Mouse (Mus musculus) midbrain, embryonic 15.5 days (tissue): Measurements from ENCODE around the gene Metap1. TPM values are rescaled to one million over a fixed set of nuclear protein-coding genes. Genes with fewer than 3 reads are reported as not detected.

Source experiments
- ATAC-seq: fragments of 200-750 bp; cut with Nextera tagmentation; replicated peaks from 2 replicates; pipeline ENCODE4 v1.8.0; 2017; ENCODE audit warnings: moderate TSS enrichment
- H3K27ac ChIP-seq: fragments of 300-500 bp; sonication (generic); 2 replicates; pipeline ENCODE4 v1.5.1; 2015; ENCODE audit warnings: mild to moderate bottlenecking, inconsistent platforms
- H3K27me3 ChIP-seq: fragments of 300-500 bp; sonication (generic); replicated peaks from 2 replicates; pipeline ENCODE4 v1.6.1; 2015; ENCODE audit warnings: inconsistent platforms
- H3K36me3 ChIP-seq: fragments of 300-500 bp; sonication (generic); replicated peaks from 2 replicates; pipeline ENCODE4 v1.6.1; 2015; ENCODE audit warnings: inconsistent platforms
- H3K4me1 ChIP-seq: fragments of 300-500 bp; sonication (generic); 2 replicates; pipeline ENCODE4 v1.6.1; 2015; ENCODE audit warnings: inconsistent platforms
- H3K4me2 ChIP-seq: fragments of 300-500 bp; sonication (generic); 2 replicates; pipeline ENCODE4 v1.6.1; 2015; ENCODE audit warnings: inconsistent platforms, mild to moderate bottlenecking, moderate library complexity
- H3K4me3 ChIP-seq: fragments of 300-500 bp; sonication (generic); 2 replicates; pipeline ENCODE4 v1.5.1; 2015; ENCODE audit warnings: mild to moderate bottlenecking, inconsistent platforms
- H3K9ac ChIP-seq: fragments of 300-500 bp; sonication (generic); 2 replicates; pipeline ENCODE4 v1.6.1; 2015; ENCODE audit warnings: mild to moderate bottlenecking, inconsistent platforms
- H3K9me3 ChIP-seq: fragments of 300-500 bp; sonication (generic); 2 replicates; pipeline ENCODE4 v1.6.1; 2016; ENCODE audit warnings: inconsistent platforms
- WGBS: fragments of 180-500 bp; shearing (Covaris S2); methylation state at CpG from one replicate; pipeline ENCODE4 v1.1.7; 2015; ENCODE audit warnings: mixed read lengths; 5-methylcytosine and 5-hydroxymethylcytosine counted together
- polyA plus RNA-seq: library from polyadenylated mRNA; unstranded; fragments of >200 nt; fragmentation: Nextera tagmentation; extraction: Ambion mirVana; gene quantifications from 2 replicates; pipeline ENCODE4 v1.2.1, GENCODE M21; 2015

Metap1 gene
- polyA plus RNA-seq, 1 experiment from 2014 or later = 47.6 TPM

- H3K9ac ChIP-seq = no peak overlapping the region
- H3K4me1 ChIP-seq = no peaks in the 10 kb centered on the region
- ATAC-seq = no peak
- H3K4me2 ChIP-seq = no peak overlapping the region
- H3K4me3 ChIP-seq = no peak overlapping the region
- no peak overlapping the region for H3K27ac ChIP-seq
- peaks cover 40% of the 10 kb centered on the region for H3K36me3 ChIP-seq
- WGBS = 88% methylated on average over 6 of the region's 6 CpGs
- no peaks in the 10 kb centered on the region for H3K9me3 ChIP-seq
- H3K27me3 ChIP-seq = no peaks in the 10 kb centered on the region
These were observed 25.5 kb downstream of the Metap1 start for GRCm38 (mm10) chr3:138463807-138464206.

DNA sequence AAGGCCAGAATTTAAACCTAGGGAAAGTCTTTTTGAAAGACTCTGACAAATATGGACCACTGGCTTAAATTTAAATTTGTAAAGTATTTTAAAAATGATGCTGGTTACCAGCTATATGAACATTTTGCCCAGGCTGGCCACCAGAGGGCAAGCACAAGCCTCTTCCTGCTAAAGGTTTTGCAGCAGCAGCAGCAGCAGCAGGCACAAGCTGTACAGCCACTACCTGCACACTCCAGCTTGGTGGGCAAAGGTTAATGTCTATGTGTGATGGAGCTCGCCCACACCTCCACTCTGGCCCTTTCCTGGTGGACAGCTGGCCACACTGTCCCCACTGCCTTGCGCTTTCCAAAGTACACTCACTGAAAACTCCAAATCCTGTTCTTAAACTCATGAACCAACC, 26.2 kb downstream of the Metap1 start:
- H3K4me3 ChIP-seq = no peak overlapping the region
- peak; percentile 70; the same call in 1 of the 2 replicates for ATAC-seq
- H3K9me3 ChIP-seq = no peaks in the 10 kb centered on the region
- H3K4me1 ChIP-seq = no peaks in the 10 kb centered on the region
- 86% methylated on average over 2 of the region's 2 CpGs for WGBS
- H3K36me3 ChIP-seq = peaks cover 41% of the 10 kb centered on the region
- no peak overlapping the region for H3K9ac ChIP-seq
- no peak overlapping the region for H3K27ac ChIP-seq
- no peak overlapping the region for H3K4me2 ChIP-seq
- no peaks in the 10 kb centered on the region for H3K27me3 ChIP-seq

DNA sequence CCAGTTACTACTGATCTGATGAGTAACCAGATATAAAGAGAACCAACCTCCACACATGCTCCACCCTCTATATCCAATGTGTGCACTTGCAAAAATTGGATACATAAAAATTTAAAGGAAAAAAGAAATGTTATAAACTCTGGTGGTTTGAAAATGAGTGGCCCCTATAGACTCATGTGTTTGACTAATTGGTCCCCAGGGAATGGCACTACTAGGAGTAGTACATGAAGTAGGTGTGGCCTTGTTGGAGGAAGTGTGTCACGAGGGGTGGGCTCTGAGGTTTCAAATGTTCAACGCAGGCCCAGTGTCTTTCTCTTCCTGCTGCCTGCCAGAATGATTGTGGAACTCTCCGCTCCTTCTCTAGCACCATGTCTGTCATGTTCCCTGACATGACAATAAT, 27.5 kb downstream of the Metap1 start:
- Histone ChIP-seq H3K4me3 (no peak overlapping the region), H3K27me3 (no peaks in the 10 kb centered on the region), H3K4me1 (no peaks in the 10 kb centered on the region), H3K4me2 (no peak overlapping the region), H3K36me3 (peaks cover 49% of the 10 kb centered on the region), H3K9me3 (no peaks in the 10 kb centered on the region), H3K27ac (no peak overlapping the region), H3K9ac (no peak overlapping the region)
- 76% methylated on average over 3 of the region's 3 CpGs for WGBS
- no peak for ATAC-seq

- H3K9me3 ChIP-seq = no peaks in the 10 kb centered on the region
- 84% methylated on average over 13 of the region's 13 CpGs for WGBS
- H3K9ac ChIP-seq = no peak overlapping the region
- no peak overlapping the region for H3K4me2 ChIP-seq
- no peaks in the 10 kb centered on the region for H3K27me3 ChIP-seq
- H3K36me3 ChIP-seq = peaks cover 42% of the 10 kb centered on the region
- ATAC-seq = no peak
- H3K4me1 ChIP-seq = no peaks in the 10 kb centered on the region
- H3K4me3 ChIP-seq = no peak overlapping the region
- no peak overlapping the region for H3K27ac ChIP-seq
These were observed 29.1 kb downstream of the Metap1 start for GRCm38 (mm10) chr3:138460260-138460659.

DNA sequence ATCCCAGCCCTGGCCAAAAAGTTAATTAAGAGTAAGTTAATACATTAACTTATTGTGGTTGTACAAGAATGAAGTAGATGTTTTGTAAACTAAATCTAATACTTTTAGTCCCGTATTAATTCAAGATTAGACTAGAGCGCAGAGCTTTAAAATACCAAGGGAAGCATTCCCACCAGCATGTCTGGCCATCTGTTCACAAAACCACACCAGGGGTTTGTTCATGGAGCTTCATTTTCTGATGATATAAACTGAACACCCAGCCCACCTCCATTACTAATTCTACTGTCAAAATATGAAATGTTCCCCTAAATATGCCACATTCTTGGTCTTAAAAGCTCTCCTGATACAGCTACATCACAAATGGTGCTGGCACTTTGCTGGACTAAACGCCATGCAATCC, 30.9 kb downstream of the Metap1 start:
- Histone ChIP-seq H3K9me3 (no peaks in the 10 kb centered on the region), H3K4me1 (no peaks in the 10 kb centered on the region), H3K27me3 (no peaks in the 10 kb centered on the region), H3K4me3 (no peak overlapping the region), H3K4me2 (no peak overlapping the region), H3K9ac (no peak overlapping the region), H3K36me3 (peaks cover 41% of the 10 kb centered on the region), H3K27ac (no peak overlapping the region)
- ATAC-seq = no peak
- 98% methylated on average over 3 of the region's 3 CpGs for whole genome bisulfite sequencing

DNA sequence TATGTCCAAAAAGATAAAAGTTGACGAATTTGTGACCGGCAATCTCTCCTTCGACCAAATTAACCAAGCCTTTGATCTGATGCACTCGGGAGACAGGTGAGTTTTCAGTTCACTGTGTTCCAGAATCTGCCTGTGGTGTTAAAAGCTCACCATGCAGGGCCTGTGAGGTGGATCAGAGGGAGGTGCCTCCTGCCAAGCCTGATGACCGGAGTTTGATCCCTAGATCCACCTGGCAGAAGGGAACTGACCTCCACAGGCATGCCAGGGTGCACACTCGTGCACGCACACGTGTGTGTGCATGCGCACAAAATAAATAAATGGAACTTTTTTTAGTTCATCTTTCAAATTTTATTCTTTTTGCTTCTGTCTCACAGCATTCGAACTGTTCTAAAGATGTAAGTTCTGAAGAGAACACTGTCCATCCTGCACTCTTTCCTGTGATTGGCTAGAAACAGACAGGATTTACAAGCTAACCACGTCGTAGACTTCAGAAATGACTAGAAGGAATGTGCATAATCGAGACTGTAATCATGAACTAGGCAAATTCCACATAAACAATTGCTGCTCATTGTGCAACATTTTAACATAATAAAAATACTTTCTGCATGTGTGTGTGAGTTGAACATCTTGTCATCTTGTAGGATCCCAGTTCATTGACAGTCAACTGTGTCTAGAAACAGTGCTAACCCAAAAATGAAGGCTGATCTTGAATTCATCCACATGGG, 34.4 kb downstream of the Metap1 start:
- no peak for ATAC-seq
- Histone ChIP-seq H3K4me1 (no peaks in the 10 kb centered on the region), H3K27me3 (no peaks in the 10 kb centered on the region), H3K4me2 (no peak overlapping the region), H3K9me3 (no peaks in the 10 kb centered on the region), H3K27ac (no peak overlapping the region), H3K36me3 (peaks cover 47% of the 10 kb centered on the region), H3K4me3 (no peak overlapping the region), H3K9ac (no peak overlapping the region)
- WGBS = 94% methylated on average over 13 of the region's 13 CpGs

DNA sequence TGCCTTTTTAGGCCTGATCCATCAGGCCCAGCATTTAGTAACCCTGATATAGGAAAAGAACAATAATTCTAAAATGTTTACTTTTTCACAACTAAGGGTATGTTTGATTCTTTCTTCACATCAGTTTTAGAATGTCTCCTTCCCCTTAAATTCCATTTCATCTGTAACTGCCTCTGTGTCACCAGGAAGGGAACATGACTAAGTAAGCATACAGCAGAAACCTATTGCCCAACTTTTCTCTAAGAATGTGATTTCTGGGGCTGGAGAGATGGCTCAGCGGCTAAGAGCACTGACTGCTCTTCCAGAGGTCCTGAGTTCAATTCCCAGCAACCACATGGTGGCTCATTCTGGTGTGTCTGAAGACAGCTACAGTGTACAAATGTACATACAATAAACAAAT, 35.1 kb downstream of the Metap1 start:
- Histone ChIP-seq H3K27ac (no peak overlapping the region), H3K9me3 (no peaks in the 10 kb centered on the region), H3K4me1 (no peaks in the 10 kb centered on the region), H3K36me3 (peaks cover 42% of the 10 kb centered on the region), H3K4me3 (no peak overlapping the region), H3K27me3 (no peaks in the 10 kb centered on the region), H3K9ac (no peak overlapping the region), H3K4me2 (no peak overlapping the region)
- ATAC-seq = no peak
- WGBS = 87% methylated on average over 1 of the region's 1 CpGs

DNA sequence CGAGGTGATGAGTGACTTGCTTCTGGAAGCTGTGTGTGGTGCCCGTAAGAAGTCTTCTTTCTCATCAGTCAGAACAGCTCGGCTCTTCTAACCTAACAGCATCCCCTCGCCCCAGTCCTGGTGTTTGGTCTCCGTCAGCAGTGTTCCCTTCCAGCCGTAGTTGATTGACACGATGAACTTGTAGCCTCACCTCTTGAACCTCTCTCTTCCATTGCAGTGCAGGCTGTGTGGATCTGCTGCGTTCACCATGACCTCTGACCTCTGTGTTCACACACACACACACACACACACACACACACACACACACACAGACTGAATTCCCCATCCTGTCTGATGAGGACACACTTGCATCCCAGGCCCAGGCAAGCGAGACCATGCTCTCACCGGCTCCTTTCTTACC, 37.1 kb downstream of the Metap1 start:
- Histone ChIP-seq H3K9ac (no peak overlapping the region), H3K27me3 (no peaks in the 10 kb centered on the region), H3K36me3 (peaks cover 24% of the 10 kb centered on the region), H3K4me3 (no peak overlapping the region), H3K9me3 (no peaks in the 10 kb centered on the region), H3K4me2 (no peak overlapping the region), H3K4me1 (no peaks in the 10 kb centered on the region), H3K27ac (no peak overlapping the region)
- ATAC-seq = 0 out of 2 replicates have a peak, but pooled peaks have one; percentile 21
- WGBS = 92% methylated on average over 10 of the region's 10 CpGs

- Histone ChIP-seq H3K27me3 (no peaks in the 10 kb centered on the region), H3K36me3 (peaks cover 27% of the 10 kb centered on the region), H3K27ac (no peak overlapping the region), H3K4me2 (no peak overlapping the region), H3K4me3 (no peak overlapping the region), H3K9me3 (no peaks in the 10 kb centered on the region), H3K9ac (no peak overlapping the region), H3K4me1 (peaks cover 12% of the 10 kb centered on the region)
- WGBS = 81% methylated on average over 12 of the region's 12 CpGs
- ATAC-seq = no peak
These were observed 41.0 kb downstream of the Metap1 start for GRCm38 (mm10) chr3:138448077-138448860.

GRCm38 (mm10) chr3:138443465-138443771, 45.9 kb downstream of the Metap1 start:
- H3K27me3 ChIP-seq = 0 out of 2 replicates have a peak, but pooled peaks cover 3% of the 10 kb centered on the region
- H3K4me1 ChIP-seq = peaks cover 17% of the 10 kb centered on the region
- peak overlapping the region; percentile 79 for H3K9ac ChIP-seq
- peak overlapping the region; percentile 76 for H3K4me3 ChIP-seq
- no peaks in the 10 kb centered on the region for H3K9me3 ChIP-seq
- 3% methylated on average over 9 of the region's 9 CpGs for WGBS
- peaks cover 10% of the 10 kb centered on the region for H3K36me3 ChIP-seq
- ATAC-seq = no peak; the same call in 1 of the 2 replicates
- H3K4me2 ChIP-seq = peak overlapping the region; percentile 95
- H3K27ac ChIP-seq = peak overlapping the region; percentile 89

- Histone ChIP-seq H3K4me1 (peaks cover 17% of the 10 kb centered on the region), H3K9me3 (no peaks in the 10 kb centered on the region), H3K27ac (peak within 1 kb of the TSS; percentile 89), H3K4me3 (peak within 1 kb of the TSS; percentile 76), H3K36me3 (peaks cover 10% of the 10 kb centered on the region), H3K9ac (peak within 1 kb of the TSS; percentile 79), H3K4me2 (peak within 1 kb of the TSS; percentile 95), H3K27me3 (0 out of 2 replicates have a peak, but pooled peaks cover 3% of the 10 kb centered on the region)
- WGBS = under 1% methylated on average over 86 of the region's 86 CpGs
- ATAC-seq = peak; percentile 99
These were observed 46.5 kb downstream of the Metap1 start, which contains the start of gene Adh5 for GRCm38 (mm10) chr3:138442612-138443464. Gene Adh5 (plus strand): TSS chr3:138443093.

DNA sequence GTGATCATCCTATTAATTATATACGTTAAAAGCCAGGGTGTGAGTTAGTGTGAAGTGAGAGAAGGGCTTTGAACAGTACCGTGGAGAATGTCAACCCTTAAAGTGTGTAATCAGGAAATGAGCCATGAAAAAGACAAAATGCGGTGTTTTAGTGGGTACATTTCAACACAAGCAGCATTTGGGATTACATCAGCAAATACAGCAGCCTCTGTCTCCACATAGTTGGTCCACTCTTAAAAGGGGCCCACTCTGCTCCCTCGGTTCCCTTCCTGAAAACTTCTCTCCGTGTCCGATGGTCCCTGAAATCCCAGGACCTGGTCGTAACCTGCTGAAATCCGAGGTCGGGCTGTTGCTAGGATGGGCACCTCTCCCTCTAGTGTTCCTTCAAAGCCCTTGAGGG, 47.1 kb downstream of the Metap1 start:
- Histone ChIP-seq H3K27me3 (0 out of 2 replicates have a peak, but pooled peaks cover 3% of the 10 kb centered on the region), H3K27ac (peak overlapping the region; percentile 89), H3K36me3 (peaks cover 10% of the 10 kb centered on the region), H3K9me3 (no peaks in the 10 kb centered on the region), H3K4me1 (peaks cover 17% of the 10 kb centered on the region), H3K9ac (peak overlapping the region; percentile 79), H3K4me3 (peak overlapping the region; percentile 76), H3K4me2 (peak overlapping the region; percentile 95)
- WGBS = 2% methylated on average over 9 of the region's 9 CpGs
- 0 out of 2 replicates have a peak, but pooled peaks have one; percentile 2 for ATAC-seq
